Comparison of ENCODE assay signal across 8 mouse cellular contexts in the genomic region with DNA sequence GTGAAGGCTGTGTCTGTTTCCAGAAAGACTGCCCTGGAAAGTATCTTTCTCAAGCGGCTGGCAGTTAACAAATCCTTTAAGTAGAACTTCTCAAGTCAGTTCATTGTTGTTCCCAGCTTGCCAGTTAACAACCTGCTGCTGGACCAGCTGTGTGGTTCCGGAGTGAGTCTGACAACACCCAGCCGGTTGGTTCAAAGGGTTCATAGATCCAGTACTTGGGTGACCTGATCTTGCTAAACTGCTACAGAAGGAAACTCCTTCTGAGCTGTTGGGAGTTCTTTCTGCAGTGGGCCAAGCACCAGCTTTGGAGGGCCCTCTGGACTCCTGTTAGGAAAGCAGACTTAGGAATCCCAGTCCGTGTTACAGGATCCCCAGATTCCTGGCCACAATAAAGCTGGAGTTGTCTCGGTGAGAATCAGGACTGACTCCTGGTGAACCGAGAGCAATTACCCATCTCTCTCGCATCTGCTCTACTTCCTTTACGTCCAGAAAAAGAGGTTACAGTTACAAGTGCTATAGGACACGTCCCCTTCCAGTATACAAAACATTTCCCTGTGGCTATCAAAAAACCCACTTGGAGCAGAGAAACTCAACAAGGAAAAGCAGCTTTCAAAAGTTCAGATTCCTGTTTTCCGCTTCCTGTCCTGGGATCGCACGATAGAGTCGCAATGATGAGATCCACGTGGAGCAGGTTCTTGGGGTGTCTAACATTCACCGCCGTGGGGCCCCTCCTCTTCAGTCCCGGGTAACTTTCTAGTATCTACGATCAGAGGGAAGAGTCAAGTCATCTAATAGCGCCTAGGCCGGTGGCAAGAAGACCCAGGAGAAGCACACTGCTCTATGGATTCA. TPM values are rescaled to one million over a fixed set of nuclear protein-coding genes. Genes with fewer than 3 reads are reported as not detected.
DNase-seq lines count a peak whose midpoint lies in the region; ATAC-seq and TF ChIP-seq lines count a peak whose summit lies in the region.

No protein-coding gene starts in this region.

- WGBS in kidney, embryonic 16.5 days: 6% methylated on average over 20 of the region's 20 CpGs
- 5% methylated on average over 20 of the region's 20 CpGs for WGBS in embryonic facial prominence, embryonic 11.5 days
- 4% methylated on average over 20 of the region's 20 CpGs for WGBS in limb, embryonic 13.5 days

- TF ChIP-seq POLR2A in myocyte (IDR thresholded peaks at IDR 0.05; ENCODE audit: insufficient read length, low read depth): peak; percentile 69

- no peaks in the 10 kb centered on the region for H3K36me3 ChIP-seq in kidney, embryonic 16.5 days (ENCODE audit: insufficient read depth, low read length)
- no peaks in the 10 kb centered on the region for H3K36me3 ChIP-seq in embryonic facial prominence, embryonic 11.5 days (replicated peaks; ENCODE audit: control insufficient read depth, insufficient read depth, low read depth, low read length)
- H3K36me3 ChIP-seq in limb, embryonic 13.5 days: no peaks in the 10 kb centered on the region
- peaks cover 4% of the 10 kb centered on the region for H3K36me3 ChIP-seq in myocyte (ENCODE audit: control insufficient read depth, insufficient read depth)

- H3K27ac ChIP-seq in kidney, embryonic 16.5 days (ENCODE audit: low read length): peak overlapping the region; percentile 39
- H3K27ac ChIP-seq in embryonic facial prominence, embryonic 11.5 days (replicated peaks; ENCODE audit: low read depth, low read length): no peak overlapping the region
- H3K27ac ChIP-seq in limb, embryonic 13.5 days: no peak overlapping the region

- H3K9ac ChIP-seq in kidney, embryonic 16.5 days (replicated peaks; ENCODE audit: low read length): peak overlapping the region; percentile 55
- peak overlapping the region; percentile 18; the same call in 1 of the 2 replicates for H3K9ac ChIP-seq in embryonic facial prominence, embryonic 11.5 days (replicated peaks; ENCODE audit: low read length)
- H3K9ac ChIP-seq in limb, embryonic 13.5 days: peak overlapping the region; percentile 56

- no peak for ATAC-seq in kidney, embryonic 16.5 days (ENCODE audit: low FRiP score, low TSS enrichment)
- ATAC-seq in embryonic facial prominence, embryonic 11.5 days (replicated peaks; ENCODE audit: insufficient number of reproducible peaks, low FRiP score, low TSS enrichment, low read depth): no peak
- ATAC-seq in limb, embryonic 13.5 days (ENCODE audit: low FRiP score, low read depth): no peak

- peaks cover 36% of the 10 kb centered on the region for H3K79me2 ChIP-seq in myocyte (ENCODE audit: control insufficient read depth, insufficient read depth)

- H3K9me3 ChIP-seq in kidney, embryonic 16.5 days (ENCODE audit: low read length): no peaks in the 10 kb centered on the region
- H3K9me3 ChIP-seq in embryonic facial prominence, embryonic 11.5 days (replicated peaks; ENCODE audit: control insufficient read depth, low read length): no peaks in the 10 kb centered on the region
- no peaks in the 10 kb centered on the region for H3K9me3 ChIP-seq in limb, embryonic 13.5 days

- H3K4me1 ChIP-seq in kidney, embryonic 16.5 days (ENCODE audit: insufficient read depth, low read length): peaks cover 33% of the 10 kb centered on the region
- 0 out of 2 replicates have a peak, but pooled peaks cover 4% of the 10 kb centered on the region for H3K4me1 ChIP-seq in embryonic facial prominence, embryonic 11.5 days (ENCODE audit: control insufficient read depth, insufficient read depth, low read length)
- peaks cover 38% of the 10 kb centered on the region for H3K4me1 ChIP-seq in limb, embryonic 13.5 days

- H3K4me3 ChIP-seq in kidney, embryonic 16.5 days (ENCODE audit: low read length): peak overlapping the region; percentile 94
- H3K4me3 ChIP-seq in embryonic facial prominence, embryonic 11.5 days (ENCODE audit: low read depth, low read length): peak overlapping the region; percentile 75
- peak overlapping the region; percentile 89 for H3K4me3 ChIP-seq in limb, embryonic 13.5 days
- peak overlapping the region; percentile 88 for H3K4me3 ChIP-seq in myocyte

- no peaks in the 10 kb centered on the region for H3K27me3 ChIP-seq in kidney, embryonic 16.5 days (ENCODE audit: insufficient read depth, low read length)
- no peaks in the 10 kb centered on the region for H3K27me3 ChIP-seq in embryonic facial prominence, embryonic 11.5 days (ENCODE audit: control insufficient read depth, insufficient read depth, low read length)
- no peaks in the 10 kb centered on the region for H3K27me3 ChIP-seq in limb, embryonic 13.5 days
- H3K27me3 ChIP-seq in myocyte (ENCODE audit: control insufficient read depth, insufficient read depth, insufficient read length): no peaks in the 10 kb centered on the region

- DNase-seq in kidney, postnatal 36 days: no peak
- no peak for DNase-seq in embryonic facial prominence, embryonic 11.5 days (ENCODE audit: low spot score)
- DNase-seq in spleen, postnatal 14 days (ENCODE audit: low spot score in 2 of 2): no peak
- no peak for DNase-seq in layer of hippocampus, adult 8-10 months (ENCODE audit: low spot score in 2 of 2)
- DNase-seq in cerebellum, postnatal 36 days: no peak

- peak overlapping the region; percentile 61 for H3ac ChIP-seq in myocyte (ENCODE audit: control insufficient read depth, insufficient read length)

- H3K4me2 ChIP-seq in kidney, embryonic 16.5 days (replicated peaks; ENCODE audit: low read depth, low read length): peak overlapping the region; percentile 67
- H3K4me2 ChIP-seq in embryonic facial prominence, embryonic 11.5 days (ENCODE audit: low read depth, low read length): peak overlapping the region; percentile 43
- H3K4me2 ChIP-seq in limb, embryonic 13.5 days (replicated peaks): peak overlapping the region; percentile 75
- peak overlapping the region; percentile 82 for H3K4me2 ChIP-seq in myocyte (ENCODE audit: low read depth)

TF ChIP-seq in myocyte, 11 proteins besides CTCF, POLR2A, EP300 and RAD21:
- TF ChIP-seq MYOD1 (IDR thresholded peaks at IDR 0.05; ENCODE audit: control insufficient read depth in 1 of 3, insufficient read length in 2 of 3, low read depth in 2 of 3) (no peak), POLR2AphosphoS2 (IDR thresholded peaks at IDR 0.05; ENCODE audit: insufficient read length, low read depth) (peak; percentile 82), E2F4 (IDR thresholded peaks at IDR 0.05; ENCODE audit: insufficient read depth) (no peak), SRF (IDR thresholded peaks at IDR 0.05; ENCODE audit: control insufficient read depth, insufficient read length, low read depth) (no peak), USF1 (IDR thresholded peaks at IDR 0.05; ENCODE audit: low read depth) (no peak), TCF3 (IDR thresholded peaks at IDR 0.05; ENCODE audit: insufficient read length, low read depth) (no peak), CEBPB (IDR thresholded peaks at IDR 0.05; ENCODE audit: insufficient read depth, poor library complexity, severe bottlenecking) (no peak)

RNA-seq across cellular contexts. Expression of a gene that starts 0.8 kb away (rescaled TPM):
- polyA plus RNA-seq in kidney, embryonic 16.5 days (2015; fragmentation: Nextera tagmentation; extraction: Ambion mirVana): 33.2 and 37.7 TPM in 2 replicates
- polyA plus RNA-seq in embryonic facial prominence, embryonic 11.5 days (2014; fragmentation: Nextera tagmentation; extraction: Ambion mirVana): 34.5 and 35.4 TPM in 2 replicates
- polyA plus RNA-seq in limb, embryonic 13.5 days (2015; fragmentation: Nextera tagmentation; extraction: Ambion mirVana): 30.3 and 32.3 TPM in 2 replicates
- 71.4 TPM for polyA plus RNA-seq in myocyte (2012; fragmentation: generic; extraction: Trizol)
- total RNA-seq in layer of hippocampus, adult 8-10 months (2022): 10 to 100 TPM; 45.9 to 60.5 (median 53.5) TPM
